Mouse (Mus musculus) hindbrain, embryonic 16.5 days (tissue): ENCODE results near the gene Srgap3. TPM values are rescaled to one million over a fixed set of nuclear protein-coding genes. Genes with fewer than 3 reads are reported as not detected.

ENCODE experiments used
- ATAC-seq: fragments of 200-750 bp; cut with Nextera tagmentation; 2 replicates; pipeline ENCODE4 v1.8.0; 2017; ENCODE audit warnings: moderate TSS enrichment, moderate library complexity
- H3K27ac ChIP-seq: fragments of 300-500 bp; sonication (generic); 2 replicates; pipeline ENCODE4 v1.5.1; 2014; ENCODE audit warnings: low read depth, mild to moderate bottlenecking, control low read depth, low read length, moderate library complexity
- H3K27me3 ChIP-seq: fragments of 300-500 bp; sonication (generic); replicated peaks from 2 replicates; pipeline ENCODE4 v1.6.1; 2014; ENCODE audit warnings: low read length; ENCODE audit not compliant: control insufficient read depth, insufficient read depth
- H3K36me3 ChIP-seq: fragments of 300-500 bp; sonication (generic); 2 replicates; pipeline ENCODE4 v1.6.1; 2014; ENCODE audit warnings: mild to moderate bottlenecking, low read length, moderate library complexity, mixed read lengths; ENCODE audit not compliant: control insufficient read depth, insufficient read depth
- H3K4me1 ChIP-seq: fragments of 300-500 bp; sonication (generic); 2 replicates; pipeline ENCODE4 v1.6.1; 2014; ENCODE audit warnings: low read depth, low read length; ENCODE audit not compliant: control insufficient read depth, insufficient read depth
- H3K4me2 ChIP-seq: fragments of 300-500 bp; sonication (generic); 2 replicates; pipeline ENCODE4 v1.6.1; 2014; ENCODE audit warnings: mild to moderate bottlenecking, low read length, control low read depth, moderate library complexity
- H3K4me3 ChIP-seq: fragments of 300-500 bp; sonication (generic); 2 replicates; pipeline ENCODE4 v1.5.1; 2014; ENCODE audit warnings: mild to moderate bottlenecking, low read length, control low read depth, moderate library complexity
- H3K9ac ChIP-seq: fragments of 300-500 bp; sonication (generic); 2 replicates; pipeline ENCODE4 v1.6.1; 2014; ENCODE audit warnings: low read depth, mild to moderate bottlenecking, control low read depth, low read length, moderate library complexity
- H3K9me3 ChIP-seq: fragments of 300-500 bp; sonication (generic); 2 replicates; pipeline ENCODE4 v1.6.1; 2014; ENCODE audit warnings: mild to moderate bottlenecking, low read length, moderate library complexity; ENCODE audit not compliant: control insufficient read depth
- WGBS: fragments of 180-500 bp; shearing (Covaris S2); extraction: QIAGEN DNeasy Blood & Tissue Kit; methylation state at CpG from one replicate; pipeline ENCODE4 v1.1.7; 2014; 5-methylcytosine and 5-hydroxymethylcytosine counted together
- polyA plus RNA-seq: library from polyadenylated mRNA; unstranded; fragments of >200 nt; fragmentation: Nextera tagmentation; extraction: Ambion mirVana; gene quantifications from 2 replicates; pipeline ENCODE4 v1.2.1, GENCODE M21; 2015

The Srgap3 gene
- 27.0 and 32.7 TPM in 2 replicates for polyA plus RNA-seq

DNA sequence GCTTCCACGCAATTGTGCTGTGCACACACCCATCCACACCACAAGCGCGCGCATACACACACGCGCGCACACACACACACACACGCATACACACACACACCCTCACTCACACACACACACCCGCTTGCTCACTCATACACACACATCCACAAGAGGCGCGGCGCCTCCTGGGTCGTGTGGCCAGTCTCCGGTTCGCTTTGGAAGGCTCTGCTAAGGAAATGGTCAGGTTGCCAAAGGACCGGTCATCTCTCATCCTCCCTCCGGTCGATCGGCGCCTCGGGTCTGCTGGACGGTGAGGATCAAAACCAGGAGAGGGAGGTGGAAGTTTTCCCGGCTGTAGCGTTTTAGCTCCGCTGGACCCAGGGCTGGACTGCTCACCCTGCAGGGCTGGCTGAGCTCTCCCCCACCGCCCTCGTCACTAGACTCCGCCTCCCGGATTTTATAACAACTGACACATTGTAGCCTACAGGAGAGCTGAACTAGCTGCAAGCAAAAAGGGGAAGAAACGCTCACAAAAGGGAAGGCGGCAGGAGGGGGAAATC, at the start of gene Srgap3:
Gene Srgap3 (minus strand): TSS at position 372 of the 542 bp plus-strand sequence.
- peak; percentile 94 for ATAC-seq
- H3K4me3 ChIP-seq = peak within 1 kb of the TSS; percentile 71
- H3K9me3 ChIP-seq = no peaks in the 10 kb centered on the region
- H3K27me3 ChIP-seq = no peaks in the 10 kb centered on the region
- H3K27ac ChIP-seq = peak within 1 kb of the TSS; percentile 94
- peak within 1 kb of the TSS; percentile 65 for H3K4me2 ChIP-seq
- H3K4me1 ChIP-seq = peaks cover 27% of the 10 kb centered on the region
- WGBS = under 1% methylated on average over 31 of the region's 31 CpGs
- H3K9ac ChIP-seq = peak within 1 kb of the TSS; percentile 88
- H3K36me3 ChIP-seq = no peaks in the 10 kb centered on the region

DNA sequence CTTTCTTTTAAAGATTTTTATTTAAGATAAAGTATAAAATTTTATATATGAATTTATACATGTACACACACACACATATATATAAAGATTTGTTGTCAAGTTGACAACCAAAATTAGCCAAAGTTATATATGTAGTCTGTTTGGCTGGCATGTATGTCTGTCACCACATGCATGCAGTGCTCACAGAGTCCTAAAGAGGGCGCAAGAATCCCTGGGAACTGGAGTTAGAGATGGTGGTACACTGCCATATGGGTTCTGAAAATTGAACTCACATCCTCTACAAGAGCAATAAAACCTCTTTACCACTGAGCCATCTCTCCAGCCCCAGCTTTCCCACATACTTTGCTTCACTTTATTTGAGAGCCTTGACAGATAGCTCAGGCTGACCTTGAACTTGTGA, 48.6 kb upstream of the Srgap3 start:
- Histone ChIP-seq H3K9ac (no peak overlapping the region), H3K27me3 (no peaks in the 10 kb centered on the region), H3K9me3 (no peaks in the 10 kb centered on the region), H3K27ac (no peak overlapping the region), H3K4me3 (no peak overlapping the region), H3K4me2 (no peak overlapping the region), H3K36me3 (no peaks in the 10 kb centered on the region), H3K4me1 (peaks cover 2% of the 10 kb centered on the region)
- no peak for ATAC-seq
- WGBS = 58% methylated on average over 1 of the region's 1 CpGs

DNA sequence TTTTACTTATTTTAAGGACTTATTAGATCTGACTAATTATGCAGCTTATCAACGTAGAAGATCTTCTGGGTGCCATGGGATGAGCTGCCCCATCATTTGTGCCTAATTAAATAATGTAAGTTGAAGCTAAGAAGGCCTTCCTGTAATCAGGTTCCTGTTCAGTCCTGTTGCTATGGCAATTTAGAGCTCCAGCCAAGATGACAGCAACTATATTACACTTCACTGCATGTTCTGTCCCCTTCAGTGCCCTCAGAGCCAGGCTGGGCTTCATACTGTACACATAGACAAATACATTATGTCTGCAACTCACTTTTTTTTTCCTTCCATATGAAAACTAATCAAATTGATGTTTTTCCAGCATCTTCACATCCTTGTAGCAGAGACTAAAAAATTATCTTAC, 43.1 kb upstream of the Srgap3 start:
- no peak overlapping the region for H3K4me3 ChIP-seq
- ATAC-seq = peak; percentile 76
- no peak overlapping the region for H3K9ac ChIP-seq
- no peak overlapping the region for H3K27ac ChIP-seq
- no peaks in the 10 kb centered on the region for H3K27me3 ChIP-seq
- peaks cover 6% of the 10 kb centered on the region for H3K4me1 ChIP-seq
- H3K9me3 ChIP-seq = no peaks in the 10 kb centered on the region
- no peaks in the 10 kb centered on the region for H3K36me3 ChIP-seq
- 23% methylated on average over 1 of the region's 1 CpGs for WGBS
- no peak overlapping the region for H3K4me2 ChIP-seq

DNA sequence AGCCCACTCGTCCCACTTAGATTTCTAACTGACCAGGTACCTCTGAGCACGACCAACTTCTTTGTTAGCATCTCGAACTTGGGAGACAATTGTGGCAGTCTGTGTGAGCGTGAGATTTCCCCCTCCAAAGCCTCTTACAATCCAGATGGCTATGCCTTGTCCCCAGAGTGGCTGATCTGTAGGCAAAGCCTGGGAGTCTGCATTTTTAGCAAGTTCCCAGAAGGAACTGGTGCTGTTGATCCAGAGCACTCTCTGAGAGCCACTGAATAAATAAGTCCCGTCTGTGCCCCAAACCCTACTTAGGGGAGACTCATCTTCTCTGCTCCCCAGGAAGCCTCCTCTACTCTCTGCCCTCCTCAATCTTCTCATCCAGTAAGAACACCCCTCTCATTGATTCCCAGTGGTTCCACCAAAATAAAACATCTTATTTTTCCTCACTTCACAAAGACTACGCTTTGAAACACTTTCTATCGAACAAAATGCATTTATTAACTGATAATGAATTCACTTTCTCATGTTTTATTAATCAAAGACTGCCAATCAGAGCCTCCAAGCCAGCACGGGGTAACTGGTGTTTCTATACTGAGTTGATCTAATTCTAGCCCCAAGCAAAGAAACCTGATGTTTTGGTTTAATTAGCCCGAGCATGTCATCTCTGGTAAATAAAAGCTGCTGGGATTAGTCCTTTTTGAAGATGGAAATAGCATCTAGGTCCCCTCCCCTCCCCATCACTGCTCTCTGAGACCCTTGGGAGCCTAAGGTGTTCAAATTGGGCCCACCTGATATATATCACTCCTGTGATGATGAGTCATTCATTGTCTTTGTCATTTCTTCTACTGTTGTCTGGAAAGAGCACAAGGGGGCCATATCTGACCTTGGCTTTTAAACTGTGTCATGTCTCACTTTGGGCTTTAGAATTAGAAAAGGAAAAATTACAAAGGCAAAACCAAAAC, 38.6 kb upstream of the Srgap3 start:
- ATAC-seq = no peak
- H3K27me3 ChIP-seq = no peaks in the 10 kb centered on the region
- H3K4me1 ChIP-seq = peaks cover 9% of the 10 kb centered on the region
- no peak overlapping the region for H3K9ac ChIP-seq
- no peaks in the 10 kb centered on the region for H3K36me3 ChIP-seq
- WGBS = 28% methylated on average over 9 of the region's 9 CpGs
- H3K9me3 ChIP-seq = no peaks in the 10 kb centered on the region
- no peak overlapping the region for H3K27ac ChIP-seq
- H3K4me3 ChIP-seq = no peak overlapping the region
- H3K4me2 ChIP-seq = no peak overlapping the region

DNA sequence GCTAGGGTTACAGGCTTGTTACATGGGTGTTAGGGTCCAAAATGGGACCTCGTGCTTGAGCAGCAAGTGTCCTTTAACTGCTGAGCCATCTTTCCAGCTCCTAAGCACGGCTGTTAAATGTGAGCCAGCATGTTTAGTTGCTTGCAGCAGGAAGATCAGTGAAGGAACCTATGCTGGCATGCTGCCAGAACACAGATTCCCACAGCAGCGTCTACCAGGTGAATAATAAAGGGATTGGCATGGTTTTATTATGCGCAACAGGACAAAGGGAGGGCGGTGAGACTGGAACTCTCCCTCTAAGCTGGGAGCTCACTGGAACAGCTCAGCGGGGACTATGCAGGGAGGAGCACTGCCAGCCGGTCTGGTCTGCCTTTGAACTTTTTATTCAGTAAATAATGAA, 35.2 kb upstream of the Srgap3 start:
- Histone ChIP-seq H3K4me3 (no peak overlapping the region), H3K4me1 (0 out of 2 replicates have a peak, but pooled peaks cover 3% of the 10 kb centered on the region), H3K27me3 (no peaks in the 10 kb centered on the region), H3K9me3 (no peaks in the 10 kb centered on the region), H3K27ac (no peak overlapping the region), H3K36me3 (no peaks in the 10 kb centered on the region), H3K4me2 (no peak overlapping the region; the same call in 1 of the 2 replicates), H3K9ac (no peak overlapping the region)
- 13% methylated on average over 7 of the region's 7 CpGs for WGBS
- ATAC-seq = no peak; the same call in 1 of the 2 replicates

DNA sequence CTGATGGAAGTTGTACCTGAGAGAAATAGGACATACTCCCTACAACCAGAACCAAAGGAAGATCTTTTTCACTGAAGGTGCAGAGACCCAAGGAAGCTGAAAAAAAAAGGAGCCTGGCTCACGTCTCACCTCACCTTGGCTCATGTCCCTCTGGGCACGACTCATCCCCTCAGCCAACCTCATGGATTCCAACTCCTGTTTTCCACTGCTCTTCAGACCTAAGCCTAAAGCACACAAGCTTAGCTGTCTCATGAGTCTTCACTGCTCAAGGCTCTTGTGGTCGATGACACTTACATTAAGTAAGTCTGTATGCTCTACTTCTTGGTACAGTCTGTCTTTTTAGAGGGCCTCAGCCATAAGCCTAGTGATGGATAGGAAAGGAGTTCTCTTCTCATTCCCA, 31.9 kb upstream of the Srgap3 start:
- Histone ChIP-seq H3K27me3 (no peaks in the 10 kb centered on the region), H3K4me1 (peaks cover 14% of the 10 kb centered on the region), H3K4me2 (no peak overlapping the region), H3K9me3 (no peaks in the 10 kb centered on the region), H3K9ac (no peak overlapping the region), H3K4me3 (no peak overlapping the region), H3K36me3 (no peaks in the 10 kb centered on the region), H3K27ac (no peak overlapping the region)
- WGBS = 94% methylated on average over 3 of the region's 3 CpGs
- ATAC-seq = no peak

DNA sequence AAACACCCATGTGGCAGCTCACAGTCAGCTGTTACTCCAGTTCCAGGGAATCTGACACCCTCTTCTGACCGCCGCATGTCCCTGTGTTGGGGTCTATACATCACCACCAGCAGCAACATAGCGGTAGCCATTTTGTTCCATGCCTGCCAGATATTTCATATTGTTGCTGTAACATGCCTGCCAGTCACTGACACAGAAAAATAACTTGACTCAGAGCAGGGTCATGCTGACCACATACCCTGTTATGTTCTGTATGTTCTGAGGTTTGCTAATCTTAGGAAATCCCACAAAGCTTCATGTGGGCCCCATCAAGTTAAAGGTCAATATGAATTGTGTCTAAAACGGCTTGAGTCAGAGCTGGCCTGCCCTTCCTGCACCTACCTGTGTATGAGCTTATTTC, 30.2 kb upstream of the Srgap3 start:
- Histone ChIP-seq H3K4me1 (peaks cover 29% of the 10 kb centered on the region), H3K4me2 (no peak overlapping the region), H3K27me3 (no peaks in the 10 kb centered on the region), H3K27ac (no peak overlapping the region), H3K4me3 (no peak overlapping the region), H3K36me3 (no peaks in the 10 kb centered on the region), H3K9me3 (no peaks in the 10 kb centered on the region), H3K9ac (no peak overlapping the region)
- WGBS = 76% methylated on average over 4 of the region's 4 CpGs
- no peak for ATAC-seq

DNA sequence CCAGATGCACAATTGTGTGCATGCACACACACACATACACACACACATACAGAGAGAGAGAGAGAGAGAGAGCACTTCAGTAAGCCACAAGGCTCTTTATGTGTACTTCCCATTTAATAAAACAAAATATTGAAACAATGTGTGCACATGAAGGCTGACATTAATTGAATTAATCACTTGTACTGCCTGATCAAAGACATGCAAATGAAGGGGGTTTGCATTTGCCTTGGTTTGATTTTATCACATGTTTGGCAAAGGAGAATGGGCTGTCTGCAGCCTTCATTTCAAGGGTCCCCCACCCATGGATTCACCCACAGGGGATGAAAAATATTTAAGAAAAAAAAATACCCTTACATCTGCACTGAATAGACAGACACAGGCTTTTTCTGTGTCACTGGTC, 29.5 kb upstream of the Srgap3 start:
- H3K36me3 ChIP-seq = no peaks in the 10 kb centered on the region
- no peak overlapping the region for H3K4me2 ChIP-seq
- no peaks in the 10 kb centered on the region for H3K27me3 ChIP-seq
- no peak for ATAC-seq
- H3K9ac ChIP-seq = no peak overlapping the region
- H3K27ac ChIP-seq = no peak overlapping the region
- H3K4me3 ChIP-seq = no peak overlapping the region
- H3K9me3 ChIP-seq = no peaks in the 10 kb centered on the region
- H3K4me1 ChIP-seq = peaks cover 36% of the 10 kb centered on the region

DNA sequence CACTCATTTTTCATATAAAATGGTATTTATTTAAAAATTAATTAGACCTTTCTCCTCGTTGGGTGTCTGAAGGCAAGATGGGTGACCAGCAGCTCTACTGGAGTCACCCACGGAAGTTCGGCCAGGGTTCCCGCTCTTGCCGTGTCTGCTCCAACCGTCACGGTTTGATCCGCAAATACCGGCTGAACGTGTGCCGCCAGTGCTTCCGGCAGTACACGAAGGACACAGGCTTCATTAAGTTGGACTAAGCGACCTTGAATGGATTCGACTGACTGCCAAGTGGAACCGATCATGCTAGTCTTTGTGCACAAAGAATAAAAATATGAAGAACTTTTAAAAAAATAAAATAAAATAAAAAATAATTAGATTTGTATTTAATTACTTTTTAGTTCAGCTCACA, 29.1 kb upstream of the Srgap3 start:
- no peaks in the 10 kb centered on the region for H3K36me3 ChIP-seq
- ATAC-seq = no peak
- H3K27ac ChIP-seq = no peak overlapping the region
- no peaks in the 10 kb centered on the region for H3K27me3 ChIP-seq
- H3K9me3 ChIP-seq = no peaks in the 10 kb centered on the region
- 61% methylated on average over 16 of the region's 16 CpGs for WGBS
- no peak overlapping the region for H3K4me2 ChIP-seq
- H3K4me1 ChIP-seq = peaks cover 36% of the 10 kb centered on the region
- no peak overlapping the region for H3K4me3 ChIP-seq
- no peak overlapping the region for H3K9ac ChIP-seq
